Mouse (Mus musculus) olfactory bulb, adult 2 months (tissue): Measurements from ENCODE around the gene Xpnpep2. TPM values are rescaled to one million over a fixed set of nuclear protein-coding genes. Genes with fewer than 3 reads are reported as not detected.
A peak's percentile ranks its signal among the peaks of the same experiment; 100 is the strongest.

Experiments used
- H3K27ac ChIP-seq: fragments of 200-500 bp; 2 replicates; pipeline ENCODE4 v1.5.1; 2012; ENCODE audit warnings: low read depth, low read length; ENCODE audit not compliant: insufficient read depth
- H3K4me1 ChIP-seq: fragments of 200-500 bp; 2 replicates; pipeline ENCODE4 v1.6.1; 2012; ENCODE audit warnings: low read length; ENCODE audit not compliant: control insufficient read depth, insufficient read depth
- H3K4me3 ChIP-seq: fragments of 200-500 bp; 2 replicates; pipeline ENCODE4 v1.5.1; 2012; ENCODE audit warnings: mild to moderate bottlenecking, low read depth, low read length, moderate library complexity; ENCODE audit not compliant: insufficient read depth
- CTCF ChIP-seq: fragments of 200-500 bp; IDR thresholded peaks from 2 replicates; pipeline ENCODE4 v1.5.1; 2012; ENCODE audit warnings: low read depth, mild to moderate bottlenecking, low read length, moderate library complexity; ENCODE audit not compliant: insufficient read depth
- POLR2A ChIP-seq: fragments of 200-500 bp; IDR thresholded peaks from 2 replicates; pipeline ENCODE4 v1.6.1; 2012; ENCODE audit warnings: mild to moderate bottlenecking, low read depth, low read length, moderate library complexity; ENCODE audit not compliant: insufficient read depth
- WGBS: fragments of 180-500 bp; shearing (Covaris S2); methylation state at CpG from one replicate; pipeline ENCODE4 v1.1.7; 2018; 5-methylcytosine and 5-hydroxymethylcytosine counted together
- polyA plus RNA-seq: library from polyadenylated mRNA; stranded (reverse); fragments of >200 nt; gene quantifications from 2 replicates; pipeline ENCODE4 v1.2.4, GENCODE M21; 2012; ENCODE audit warnings: low replicate concordance; ENCODE audit not compliant: missing spikeins, insufficient read depth, insufficient read length

The Xpnpep2 gene
- polyA plus RNA-seq, 1 experiment, result not detected

GRCm38 (mm10) chrX:48106226-48106625 lies 2.3 kb upstream of the Xpnpep2 start:
- 76% methylated on average over 3 of the region's 3 CpGs for WGBS
- TF ChIP-seq POLR2A (no peak), CTCF (no peak)
- H3K4me3 ChIP-seq, result no peak overlapping the region
- H3K4me1 ChIP-seq, result no peaks in the 10 kb centered on the region
- H3K27ac ChIP-seq, result no peak overlapping the region

- Histone ChIP-seq H3K4me1 (no peaks in the 10 kb centered on the region), H3K27ac (no peak overlapping the region), H3K4me3 (no peak overlapping the region)
- WGBS, result 87% methylated on average over 3 of the region's 3 CpGs
- TF ChIP-seq POLR2A (no peak), CTCF (no peak)
Measured at GRCm38 (mm10) chrX:48109316-48109655, 761 bp downstream of the Xpnpep2 start.

- TF ChIP-seq CTCF (no peak), POLR2A (no peak)
- H3K27ac ChIP-seq, result no peak overlapping the region
- H3K4me3 ChIP-seq, result no peak overlapping the region
- 0 out of 2 replicates have a peak, but pooled peaks cover under 1% of the 10 kb centered on the region for H3K4me1 ChIP-seq
Measured at GRCm38 (mm10) chrX:48119294-48119693, 10.8 kb downstream of the Xpnpep2 start.

- Histone ChIP-seq H3K4me3 (0 out of 2 replicates have a peak overlapping the region, but pooled peaks have one; percentile 13), H3K27ac (no peak overlapping the region), H3K4me1 (peaks cover 3% of the 10 kb centered on the region; the same call in 1 of the 2 replicates)
- TF ChIP-seq POLR2A (no peak), CTCF (no peak)
- WGBS, result 22% methylated on average over 17 of the region's 17 CpGs
Measured at GRCm38 (mm10) chrX:48124132-48125071, 15.9 kb downstream of the Xpnpep2 start.

GRCm38 (mm10) chrX:48126903-48127476 lies 18.5 kb downstream of the Xpnpep2 start:
- Histone ChIP-seq H3K4me1 (peaks cover 3% of the 10 kb centered on the region; the same call in 1 of the 2 replicates), H3K27ac (no peak overlapping the region), H3K4me3 (no peak overlapping the region)
- 72% methylated on average over 6 of the region's 6 CpGs for WGBS
- TF ChIP-seq POLR2A (no peak), CTCF (no peak)

GRCm38 (mm10) chrX:48127502-48128218 lies 19.1 kb downstream of the Xpnpep2 start:
- peaks cover 3% of the 10 kb centered on the region; the same call in 1 of the 2 replicates for H3K4me1 ChIP-seq
- no peak for TF ChIP-seq CTCF
- no peak for TF ChIP-seq POLR2A
- 83% methylated on average over 6 of the region's 6 CpGs for whole genome bisulfite sequencing
- no peak overlapping the region for H3K4me3 ChIP-seq
- no peak overlapping the region for H3K27ac ChIP-seq

GRCm38 (mm10) chrX:48129167-48129566 lies 20.6 kb downstream of the Xpnpep2 start:
- H3K4me3 ChIP-seq, result no peak overlapping the region
- WGBS, result 63% methylated on average over 1 of the region's 1 CpGs
- H3K4me1 ChIP-seq, result peaks cover 3% of the 10 kb centered on the region; the same call in 1 of the 2 replicates
- no peak overlapping the region for H3K27ac ChIP-seq
- TF ChIP-seq POLR2A, result no peak

- TF ChIP-seq POLR2A (no peak), CTCF (no peak)
- no peak overlapping the region for H3K27ac ChIP-seq
- H3K4me1 ChIP-seq, result peaks cover 3% of the 10 kb centered on the region; the same call in 1 of the 2 replicates
- 88% methylated on average over 4 of the region's 4 CpGs for WGBS
- no peak overlapping the region for H3K4me3 ChIP-seq
Measured at GRCm38 (mm10) chrX:48136935-48137334, 28.4 kb downstream of the Xpnpep2 start.

- Histone ChIP-seq H3K4me1 (peaks cover 3% of the 10 kb centered on the region; the same call in 1 of the 2 replicates), H3K27ac (no peak overlapping the region), H3K4me3 (no peak overlapping the region)
- WGBS, result 87% methylated on average over 6 of the region's 6 CpGs
- TF ChIP-seq POLR2A (no peak), CTCF (no peak)
Measured at GRCm38 (mm10) chrX:48138011-48138410, 29.5 kb downstream of the Xpnpep2 start.
